Mouse (Mus musculus) liver, embryonic 13.5 days (tissue): ENCODE data around the gene Pcx. TPM values are rescaled to one million over a fixed set of nuclear protein-coding genes. Genes with fewer than 3 reads are reported as not detected.

Source experiments
- ATAC-seq: fragments of 200-750 bp; cut with Nextera tagmentation; 2 replicates; pipeline ENCODE4 v1.8.0; 2017; ENCODE audit warnings: low read depth, mild to moderate bottlenecking, moderate number of reproducible peaks, moderate library complexity
- DNase-seq: peaks from one replicate; pipeline ENCODE4 v3.0.0; 2022
- H3K27ac ChIP-seq: fragments of 300-500 bp; sonication (generic); 2 replicates; pipeline ENCODE4 v1.5.1; 2015; ENCODE audit warnings: moderate library complexity, mild to moderate bottlenecking, inconsistent platforms
- H3K27me3 ChIP-seq: fragments of 300-500 bp; sonication (generic); 2 replicates; pipeline ENCODE4 v1.6.1; 2015; ENCODE audit warnings: mild to moderate bottlenecking, inconsistent platforms
- H3K36me3 ChIP-seq: fragments of 300-500 bp; sonication (generic); 2 replicates; pipeline ENCODE4 v1.6.1; 2015; ENCODE audit warnings: mild to moderate bottlenecking, inconsistent platforms
- H3K4me1 ChIP-seq: fragments of 300-500 bp; sonication (generic); replicated peaks from 2 replicates; pipeline ENCODE4 v1.6.1; 2015; ENCODE audit warnings: inconsistent platforms
- H3K4me2 ChIP-seq: fragments of 300-500 bp; sonication (generic); 2 replicates; pipeline ENCODE4 v1.6.1; 2015; ENCODE audit warnings: inconsistent platforms, mild to moderate bottlenecking, moderate library complexity
- H3K4me3 ChIP-seq: fragments of 300-500 bp; sonication (generic); replicated peaks from 2 replicates; pipeline ENCODE4 v1.5.1; 2015; ENCODE audit warnings: mild to moderate bottlenecking, inconsistent platforms
- H3K9ac ChIP-seq: fragments of 300-500 bp; sonication (generic); 2 replicates; pipeline ENCODE4 v1.6.1; 2015; ENCODE audit warnings: mild to moderate bottlenecking, inconsistent platforms
- H3K9me3 ChIP-seq: fragments of 300-500 bp; sonication (generic); replicated peaks from 2 replicates; pipeline ENCODE4 v1.6.1; 2016; ENCODE audit warnings: inconsistent platforms
- WGBS: fragments of 180-500 bp; shearing (Covaris S2); methylation state at CpG from one replicate; pipeline ENCODE4 v1.1.7; 2015; ENCODE audit not compliant: insufficient replicate concordance; 5-methylcytosine and 5-hydroxymethylcytosine counted together
- polyA plus RNA-seq: library from polyadenylated mRNA; unstranded; fragments of >200 nt; fragmentation: Nextera tagmentation; extraction: Ambion mirVana; gene quantifications from 2 replicates; pipeline ENCODE4 v1.2.1, GENCODE M21; 2015

Pcx gene
- polyA plus RNA-seq, 1 experiment from 2014 or later: 31.4 TPM

- 83% methylated on average over 19 of the region's 19 CpGs for WGBS
- Histone ChIP-seq H3K4me2 (no peak overlapping the region), H3K4me1 (peaks cover 31% of the 10 kb centered on the region), H3K27ac (no peak overlapping the region), H3K27me3 (peaks cover 39% of the 10 kb centered on the region), H3K36me3 (peaks cover 4% of the 10 kb centered on the region; the same call in 1 of the 2 replicates), H3K9me3 (no peaks in the 10 kb centered on the region), H3K4me3 (no peak overlapping the region), H3K9ac (no peak overlapping the region)
- no peak for DNase-seq
- ATAC-seq: no peak
These were observed 102.1 kb downstream of the Pcx start for GRCm38 (mm10) chr19:4612181-4612961.

GRCm38 (mm10) chr19:4613464-4614304, 103.4 kb downstream of the Pcx start:
- Histone ChIP-seq H3K27me3 (peaks cover 45% of the 10 kb centered on the region), H3K4me1 (peaks cover 31% of the 10 kb centered on the region), H3K9ac (no peak overlapping the region), H3K9me3 (no peaks in the 10 kb centered on the region), H3K4me3 (no peak overlapping the region), H3K36me3 (peaks cover 7% of the 10 kb centered on the region; the same call in 1 of the 2 replicates), H3K4me2 (peak overlapping the region; percentile 89), H3K27ac (no peak overlapping the region)
- DNase-seq (no peak), ATAC-seq (no peak)
- 90% methylated on average over 33 of the region's 33 CpGs for WGBS

GRCm38 (mm10) chr19:4614305-4615150, 104.3 kb downstream of the Pcx start:
- Histone ChIP-seq H3K9ac (peak overlapping the region; percentile 75), H3K36me3 (peaks cover 11% of the 10 kb centered on the region; the same call in 1 of the 2 replicates), H3K27ac (no peak overlapping the region), H3K4me1 (peaks cover 31% of the 10 kb centered on the region), H3K4me2 (peak overlapping the region; percentile 89), H3K27me3 (peaks cover 45% of the 10 kb centered on the region), H3K4me3 (peak overlapping the region; percentile 69), H3K9me3 (no peaks in the 10 kb centered on the region)
- no peak for DNase-seq
- WGBS: 26% methylated on average over 41 of the region's 49 CpGs
- ATAC-seq: no peak

GRCm38 (mm10) chr19:4615151-4616093, 105.2 kb downstream of the Pcx start, which contains the start of gene Lrfn4:
TSS of gene Lrfn4 (minus strand) at chr19:4615667.
- Histone ChIP-seq H3K4me1 (peaks cover 31% of the 10 kb centered on the region), H3K4me2 (peak within 1 kb of the TSS; percentile 89), H3K27ac (peak within 1 kb of the TSS; percentile 41; the same call in 1 of the 2 replicates), H3K9ac (peak within 1 kb of the TSS; percentile 75), H3K36me3 (peaks cover 20% of the 10 kb centered on the region), H3K4me3 (peak within 1 kb of the TSS; percentile 69), H3K9me3 (no peaks in the 10 kb centered on the region), H3K27me3 (peaks cover 45% of the 10 kb centered on the region)
- ATAC-seq (peak; percentile 90), DNase-seq (peak; percentile 74)
- under 1% methylated on average over 73 of the region's 87 CpGs for WGBS

GRCm38 (mm10) chr19:4616546-4616945, 106.3 kb downstream of the Pcx start:
- 31% methylated on average over 4 of the region's 4 CpGs for WGBS
- Histone ChIP-seq H3K9ac (0 out of 2 replicates have a peak overlapping the region, but pooled peaks have one; percentile 75), H3K9me3 (no peaks in the 10 kb centered on the region), H3K36me3 (peaks cover 31% of the 10 kb centered on the region), H3K27ac (no peak overlapping the region), H3K4me1 (peaks cover 31% of the 10 kb centered on the region), H3K27me3 (peaks cover 45% of the 10 kb centered on the region), H3K4me2 (peak overlapping the region; percentile 89), H3K4me3 (no peak overlapping the region)
- ATAC-seq (no peak), DNase-seq (no peak)

- 40% methylated on average over 18 of the region's 18 CpGs for WGBS
- Histone ChIP-seq H3K36me3 (peaks cover 44% of the 10 kb centered on the region), H3K27ac (no peak overlapping the region), H3K4me1 (peaks cover 31% of the 10 kb centered on the region), H3K9ac (no peak overlapping the region), H3K9me3 (no peaks in the 10 kb centered on the region), H3K4me2 (no peak overlapping the region), H3K27me3 (peaks cover 45% of the 10 kb centered on the region), H3K4me3 (no peak overlapping the region)
- ATAC-seq: no peak
- DNase-seq: no peak
These were observed 107.9 kb downstream of the Pcx start for GRCm38 (mm10) chr19:4618183-4618582.

GRCm38 (mm10) chr19:4619461-4619860, 109.2 kb downstream of the Pcx start:
- WGBS: 80% methylated on average over 10 of the region's 10 CpGs
- peaks cover 35% of the 10 kb centered on the region for H3K27me3 ChIP-seq
- DNase-seq: no peak
- no peak overlapping the region for H3K4me3 ChIP-seq
- peaks cover 33% of the 10 kb centered on the region for H3K4me1 ChIP-seq
- H3K4me2 ChIP-seq: no peak overlapping the region
- H3K36me3 ChIP-seq: peaks cover 54% of the 10 kb centered on the region
- no peak overlapping the region for H3K9ac ChIP-seq
- H3K9me3 ChIP-seq: no peaks in the 10 kb centered on the region
- no peak overlapping the region for H3K27ac ChIP-seq
- no peak for ATAC-seq

- DNase-seq (no peak), ATAC-seq (no peak)
- no peak overlapping the region for H3K9ac ChIP-seq
- no peaks in the 10 kb centered on the region for H3K9me3 ChIP-seq
- H3K4me1 ChIP-seq: peaks cover 26% of the 10 kb centered on the region
- peaks cover 22% of the 10 kb centered on the region for H3K27me3 ChIP-seq
- H3K27ac ChIP-seq: no peak overlapping the region
- H3K4me3 ChIP-seq: no peak overlapping the region
- H3K4me2 ChIP-seq: no peak overlapping the region
- H3K36me3 ChIP-seq: peaks cover 54% of the 10 kb centered on the region
- 78% methylated on average over 7 of the region's 7 CpGs for WGBS
These were observed 110.4 kb downstream of the Pcx start for GRCm38 (mm10) chr19:4620721-4621120.

- Histone ChIP-seq H3K27ac (no peak overlapping the region), H3K27me3 (0 out of 2 replicates have a peak, but pooled peaks cover 2% of the 10 kb centered on the region)
These were observed 112.5 kb downstream of the Pcx start for GRCm38 (mm10) chr19:4622780-4623179.

GRCm38 (mm10) chr19:4623419-4623818, 113.1 kb downstream of the Pcx start:
- Histone ChIP-seq H3K9ac (no peak overlapping the region), H3K4me1 (peaks cover 40% of the 10 kb centered on the region), H3K4me3 (no peak overlapping the region), H3K9me3 (no peaks in the 10 kb centered on the region), H3K27me3 (no peaks in the 10 kb centered on the region), H3K36me3 (peaks cover 51% of the 10 kb centered on the region), H3K4me2 (no peak overlapping the region), H3K27ac (no peak overlapping the region)
- 90% methylated on average over 9 of the region's 9 CpGs for WGBS
- ATAC-seq (no peak), DNase-seq (no peak)

More at GRCm38 (mm10) chr19:4622780-4623179, 112.5 kb downstream of the Pcx start:
- no peak for ATAC-seq
- Histone ChIP-seq H3K9me3 (no peaks in the 10 kb centered on the region), H3K9ac (no peak overlapping the region), H3K4me2 (no peak overlapping the region), H3K36me3 (peaks cover 54% of the 10 kb centered on the region), H3K4me1 (peaks cover 34% of the 10 kb centered on the region), H3K4me3 (no peak overlapping the region)
- 80% methylated on average over 5 of the region's 5 CpGs for WGBS
- no peak for DNase-seq
